Mouse (Mus musculus): Measurements from ENCODE around the gene Cers5.

DNA sequence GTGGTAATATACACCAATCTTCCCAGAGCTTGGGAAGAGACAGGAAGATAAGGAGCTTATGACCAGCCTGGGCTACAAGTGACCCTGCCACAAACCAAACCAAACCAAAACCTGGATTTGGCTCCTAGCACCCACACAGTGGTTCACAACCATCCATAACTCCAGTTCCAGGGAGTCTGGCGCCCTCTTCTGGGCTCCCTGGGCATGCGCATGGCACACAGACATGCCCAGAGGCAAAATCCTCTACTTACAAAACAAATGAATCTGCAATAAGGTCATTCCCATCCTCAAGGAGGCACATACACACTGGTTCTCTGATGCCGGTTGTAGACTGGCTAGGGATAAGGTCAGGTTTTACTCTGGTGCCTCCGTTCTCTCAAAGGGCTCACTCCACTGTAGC, 43.3 kb upstream of the Cers5 start:
- TF ChIP-seq CTCF (IDR thresholded peaks at IDR 0.05; ENCODE audit: control insufficient read depth, insufficient read depth, insufficient replicate concordance, low read depth, low read length) (peak; percentile 80; the same call in 1 of the 2 replicates), POLR2A (IDR thresholded peaks at IDR 0.05; ENCODE audit: control insufficient read depth, low read depth, low read length) (no peak)
